Mouse (Mus musculus) hindbrain, embryonic 12.5 days (tissue): Measurements from ENCODE around the gene Gpr183. TPM values are rescaled to one million over a fixed set of nuclear protein-coding genes. Genes with fewer than 3 reads are reported as not detected.

Experiments
- ATAC-seq: fragments of 200-750 bp; cut with Nextera tagmentation; 2 replicates; pipeline ENCODE4 v1.8.0; 2017; ENCODE audit warnings: moderate TSS enrichment; ENCODE audit not compliant: low FRiP score
- H3K27ac ChIP-seq: fragments of 300-500 bp; sonication (generic); 2 replicates; pipeline ENCODE4 v1.5.1; 2016; ENCODE audit warnings: mild to moderate bottlenecking
- H3K27me3 ChIP-seq: fragments of 300-500 bp; sonication (generic); 2 replicates; pipeline ENCODE4 v1.6.1; 2016; ENCODE audit warnings: mild to moderate bottlenecking
- H3K36me3 ChIP-seq: fragments of 300-500 bp; sonication (generic); 2 replicates; pipeline ENCODE4 v1.6.1; 2016; ENCODE audit warnings: mild to moderate bottlenecking
- H3K4me1 ChIP-seq: fragments of 300-500 bp; sonication (generic); 2 replicates; pipeline ENCODE4 v1.6.1; 2016
- H3K4me2 ChIP-seq: fragments of 300-500 bp; sonication (generic); replicated peaks from 2 replicates; pipeline ENCODE4 v1.6.1; 2016; ENCODE audit warnings: mild to moderate bottlenecking
- H3K4me3 ChIP-seq: fragments of 300-500 bp; sonication (generic); 2 replicates; pipeline ENCODE4 v1.5.1; 2016; ENCODE audit warnings: mild to moderate bottlenecking
- H3K9ac ChIP-seq: fragments of 300-500 bp; sonication (generic); 2 replicates; pipeline ENCODE4 v1.6.1; 2016; ENCODE audit warnings: mild to moderate bottlenecking, moderate library complexity
- H3K9me3 ChIP-seq: fragments of 300-500 bp; sonication (generic); replicated peaks from 2 replicates; pipeline ENCODE4 v1.6.1; 2016; ENCODE audit warnings: mild to moderate bottlenecking
- WGBS: fragments of 180-500 bp; shearing (Covaris S2); methylation state at CpG from one replicate; pipeline ENCODE4 v1.1.7; 2016; 5-methylcytosine and 5-hydroxymethylcytosine counted together
- polyA plus RNA-seq: library from polyadenylated mRNA; unstranded; fragments of >200 nt; fragmentation: Nextera tagmentation; extraction: Ambion mirVana; gene quantifications from 2 replicates; pipeline ENCODE4 v1.2.1, GENCODE M21; 2016

The Gpr183 gene
- polyA plus RNA-seq, 1 experiment from 2014 or later: 2.1 TPM

- H3K27ac ChIP-seq: peak overlapping the region; percentile 30; the same call in 1 of the 2 replicates
- H3K4me1 ChIP-seq: no peaks in the 10 kb centered on the region
- no peaks in the 10 kb centered on the region for H3K27me3 ChIP-seq
- H3K36me3 ChIP-seq: peaks cover 23% of the 10 kb centered on the region
- 79% methylated on average over 12 of the region's 12 CpGs for WGBS
- H3K9ac ChIP-seq: no peak overlapping the region
- no peak for ATAC-seq
- no peak overlapping the region for H3K4me3 ChIP-seq
- no peak overlapping the region for H3K4me2 ChIP-seq
- H3K9me3 ChIP-seq: no peaks in the 10 kb centered on the region
Observed at GRCm38 (mm10) chr14:121920511-121921124, 44.4 kb downstream of the Gpr183 start.

- no peak for ATAC-seq
- peaks cover 24% of the 10 kb centered on the region for H3K36me3 ChIP-seq
- WGBS: 43% methylated on average over 3 of the region's 3 CpGs
Observed at GRCm38 (mm10) chr14:121919752-121920151, 45.2 kb downstream of the Gpr183 start.

GRCm38 (mm10) chr14:121918266-121918665 lies 46.7 kb downstream of the Gpr183 start:
- Histone ChIP-seq H3K4me3 (no peak overlapping the region), H3K9ac (no peak overlapping the region), H3K9me3 (no peaks in the 10 kb centered on the region), H3K4me1 (no peaks in the 10 kb centered on the region), H3K36me3 (peaks cover 24% of the 10 kb centered on the region), H3K27ac (no peak overlapping the region), H3K27me3 (no peaks in the 10 kb centered on the region), H3K4me2 (no peak overlapping the region)
- 57% methylated on average over 3 of the region's 3 CpGs for WGBS
- ATAC-seq: no peak

More at GRCm38 (mm10) chr14:121919752-121920151, 45.2 kb downstream of the Gpr183 start:
- no peak overlapping the region for H3K4me2 ChIP-seq
- H3K4me3 ChIP-seq: no peak overlapping the region
- no peaks in the 10 kb centered on the region for H3K4me1 ChIP-seq
- H3K27me3 ChIP-seq: no peaks in the 10 kb centered on the region
- no peaks in the 10 kb centered on the region for H3K9me3 ChIP-seq
- no peak overlapping the region for H3K27ac ChIP-seq
- no peak overlapping the region for H3K9ac ChIP-seq

GRCm38 (mm10) chr14:121916311-121917094 lies 48.5 kb downstream of the Gpr183 start:
- 85% methylated on average over 6 of the region's 6 CpGs for WGBS
- Histone ChIP-seq H3K4me1 (no peaks in the 10 kb centered on the region), H3K27ac (no peak overlapping the region), H3K9ac (no peak overlapping the region), H3K9me3 (no peaks in the 10 kb centered on the region), H3K4me3 (no peak overlapping the region), H3K27me3 (no peaks in the 10 kb centered on the region), H3K4me2 (no peak overlapping the region), H3K36me3 (peaks cover 38% of the 10 kb centered on the region)
- no peak for ATAC-seq

- Histone ChIP-seq H3K27ac (no peak within 1 kb of the TSS), H3K9me3 (no peaks in the 10 kb centered on the region), H3K4me1 (no peaks in the 10 kb centered on the region), H3K4me2 (no peak within 1 kb of the TSS), H3K36me3 (peaks cover 41% of the 10 kb centered on the region), H3K27me3 (no peaks in the 10 kb centered on the region), H3K4me3 (no peak within 1 kb of the TSS), H3K9ac (no peak within 1 kb of the TSS)
- ATAC-seq: no peak
- WGBS: 84% methylated on average over 8 of the region's 8 CpGs
Observed at GRCm38 (mm10) chr14:121915621-121916020, 49.4 kb downstream of the Gpr183 start, which contains the start of gene Gpr18. Gene Gpr18 (minus strand): TSS chr14:121915781.

GRCm38 (mm10) chr14:121915143-121915542 lies 49.9 kb downstream of the Gpr183 start:
- H3K4me3 ChIP-seq: no peak overlapping the region
- no peak overlapping the region for H3K4me2 ChIP-seq
- no peak for ATAC-seq
- H3K9ac ChIP-seq: no peak overlapping the region
- no peaks in the 10 kb centered on the region for H3K4me1 ChIP-seq
- no peak overlapping the region for H3K27ac ChIP-seq
- no peaks in the 10 kb centered on the region for H3K27me3 ChIP-seq
- peaks cover 42% of the 10 kb centered on the region for H3K36me3 ChIP-seq
- 88% methylated on average over 5 of the region's 5 CpGs for WGBS
- no peaks in the 10 kb centered on the region for H3K9me3 ChIP-seq

GRCm38 (mm10) chr14:121912501-121912900 lies 52.5 kb downstream of the Gpr183 start:
- 90% methylated on average over 7 of the region's 7 CpGs for whole genome bisulfite sequencing
- no peaks in the 10 kb centered on the region for H3K9me3 ChIP-seq
- H3K27me3 ChIP-seq: no peaks in the 10 kb centered on the region
- H3K4me2 ChIP-seq: no peak overlapping the region
- no peaks in the 10 kb centered on the region for H3K4me1 ChIP-seq
- H3K4me3 ChIP-seq: no peak overlapping the region
- ATAC-seq: no peak
- H3K9ac ChIP-seq: no peak overlapping the region
- peaks cover 57% of the 10 kb centered on the region for H3K36me3 ChIP-seq
- no peak overlapping the region for H3K27ac ChIP-seq

- no peak for ATAC-seq
- no peak overlapping the region for H3K4me2 ChIP-seq
- H3K36me3 ChIP-seq: peaks cover 56% of the 10 kb centered on the region
- H3K4me1 ChIP-seq: no peaks in the 10 kb centered on the region
- H3K27me3 ChIP-seq: no peaks in the 10 kb centered on the region
- no peaks in the 10 kb centered on the region for H3K9me3 ChIP-seq
- no peak overlapping the region for H3K9ac ChIP-seq
- WGBS: 88% methylated on average over 6 of the region's 6 CpGs
- H3K4me3 ChIP-seq: no peak overlapping the region
- no peak overlapping the region for H3K27ac ChIP-seq
Observed at GRCm38 (mm10) chr14:121909868-121910267, 55.1 kb downstream of the Gpr183 start.

- 92% methylated on average over 11 of the region's 11 CpGs for WGBS
Observed at GRCm38 (mm10) chr14:121906992-121907681, 57.9 kb downstream of the Gpr183 start.

GRCm38 (mm10) chr14:121906341-121906991 lies 58.5 kb downstream of the Gpr183 start:
- Histone ChIP-seq H3K36me3 (peaks cover 42% of the 10 kb centered on the region), H3K4me1 (no peaks in the 10 kb centered on the region), H3K9ac (no peak overlapping the region), H3K27ac (no peak overlapping the region), H3K9me3 (no peaks in the 10 kb centered on the region), H3K27me3 (no peaks in the 10 kb centered on the region), H3K4me2 (no peak overlapping the region), H3K4me3 (no peak overlapping the region)
- 88% methylated on average over 8 of the region's 8 CpGs for WGBS
- ATAC-seq: no peak

More at GRCm38 (mm10) chr14:121906992-121907681, 57.9 kb downstream of the Gpr183 start:
- H3K4me1 ChIP-seq: no peaks in the 10 kb centered on the region
- H3K4me3 ChIP-seq: no peak overlapping the region
- H3K27me3 ChIP-seq: no peaks in the 10 kb centered on the region
- no peak overlapping the region for H3K4me2 ChIP-seq
- H3K36me3 ChIP-seq: peaks cover 49% of the 10 kb centered on the region
- no peak for ATAC-seq
- H3K27ac ChIP-seq: no peak overlapping the region
- H3K9me3 ChIP-seq: no peaks in the 10 kb centered on the region
- no peak overlapping the region for H3K9ac ChIP-seq

GRCm38 (mm10) chr14:121904754-121905153 lies 60.2 kb downstream of the Gpr183 start:
- WGBS: 65% methylated on average over 3 of the region's 3 CpGs
- ATAC-seq: no peak
- Histone ChIP-seq H3K4me3 (no peak overlapping the region), H3K9me3 (no peaks in the 10 kb centered on the region), H3K27ac (no peak overlapping the region), H3K4me1 (no peaks in the 10 kb centered on the region), H3K36me3 (peaks cover 30% of the 10 kb centered on the region), H3K4me2 (no peak overlapping the region), H3K9ac (no peak overlapping the region), H3K27me3 (no peaks in the 10 kb centered on the region)

- H3K36me3 ChIP-seq: peaks cover 20% of the 10 kb centered on the region
- 91% methylated on average over 7 of the region's 7 CpGs for WGBS
- no peak overlapping the region for H3K4me2 ChIP-seq
- no peak for ATAC-seq
- H3K9me3 ChIP-seq: no peaks in the 10 kb centered on the region
- no peak overlapping the region for H3K9ac ChIP-seq
- no peaks in the 10 kb centered on the region for H3K4me1 ChIP-seq
- H3K27me3 ChIP-seq: no peaks in the 10 kb centered on the region
- no peak overlapping the region for H3K27ac ChIP-seq
- H3K4me3 ChIP-seq: no peak overlapping the region
Observed at GRCm38 (mm10) chr14:121903381-121903876, 61.6 kb downstream of the Gpr183 start.
